Mouse (Mus musculus): ENCODE data around the gene Stradb. TPM values are rescaled to one million over a fixed set of nuclear protein-coding genes. Genes with fewer than 3 reads are reported as not detected.
A peak's percentile ranks its signal among the peaks of the same experiment; 100 is the strongest.

Gene Stradb
- polyA plus RNA-seq, 1 experiment from 2014 or later, result 22.3 TPM

GRCm38 (mm10) chr1:58945960-58946670, 27.2 kb upstream of the Stradb start:
- no peak overlapping the region for H3K4me3 ChIP-seq (replicated peaks; ENCODE audit: low read depth, low read length)
- H3K9me3 ChIP-seq (replicated peaks; ENCODE audit: low read length), result no peaks in the 10 kb centered on the region
- H3K9ac ChIP-seq (ENCODE audit: low read depth, low read length), result no peak overlapping the region
- no peak for TF ChIP-seq CTCF (IDR thresholded peaks at IDR 0.05; ENCODE audit: low read depth)
- DNase-seq (ENCODE audit: low spot score) (no peak), ATAC-seq (replicated peaks; ENCODE audit: low FRiP score, low read depth) (no peak)
- 80% methylated on average over 7 of the region's 7 CpGs for WGBS
- no peaks in the 10 kb centered on the region for H3K4me1 ChIP-seq (replicated peaks; ENCODE audit: insufficient read depth, low read length)
- no peak overlapping the region for H3K4me2 ChIP-seq (ENCODE audit: low read length)
- 0 out of 2 replicates have a peak, but pooled peaks cover 3% of the 10 kb centered on the region for H3K36me3 ChIP-seq (ENCODE audit: insufficient read depth, low read length)
- H3K27me3 ChIP-seq (ENCODE audit: insufficient read depth, low read length), result no peaks in the 10 kb centered on the region
- H3K27ac ChIP-seq, result no peak overlapping the region

- H3K9me3 ChIP-seq (replicated peaks; ENCODE audit: low read length), result no peaks in the 10 kb centered on the region
- no peak for DNase-seq (ENCODE audit: low spot score)
- ATAC-seq (replicated peaks; ENCODE audit: low FRiP score, low read depth), result no peak
- no peak for TF ChIP-seq CTCF (IDR thresholded peaks at IDR 0.05; ENCODE audit: low read depth)
- H3K9ac ChIP-seq (ENCODE audit: low read depth, low read length), result no peak overlapping the region
- H3K36me3 ChIP-seq (ENCODE audit: insufficient read depth, low read length), result 0 out of 2 replicates have a peak, but pooled peaks cover 3% of the 10 kb centered on the region
- WGBS, result 91% methylated on average over 9 of the region's 9 CpGs
- peaks cover 3% of the 10 kb centered on the region; the same call in 1 of the 2 replicates for H3K4me1 ChIP-seq (replicated peaks; ENCODE audit: insufficient read depth, low read length)
- no peak overlapping the region for H3K4me2 ChIP-seq (ENCODE audit: low read length)
- H3K4me3 ChIP-seq (replicated peaks; ENCODE audit: low read depth, low read length), result no peak overlapping the region
- no peaks in the 10 kb centered on the region for H3K27me3 ChIP-seq (ENCODE audit: insufficient read depth, low read length)
- H3K27ac ChIP-seq, result no peak overlapping the region
Measured at GRCm38 (mm10) chr1:58946718-58947117, 26.6 kb upstream of the Stradb start.

- Histone ChIP-seq H3K27me3 (ENCODE audit: insufficient read depth, low read length) (no peaks in the 10 kb centered on the region), H3K9me3 (replicated peaks; ENCODE audit: low read length) (no peaks in the 10 kb centered on the region), H3K27ac (no peak overlapping the region), H3K4me3 (replicated peaks; ENCODE audit: low read depth, low read length) (no peak overlapping the region), H3K4me2 (ENCODE audit: low read length) (no peak overlapping the region), H3K4me1 (replicated peaks; ENCODE audit: insufficient read depth, low read length) (peaks cover 14% of the 10 kb centered on the region), H3K9ac (ENCODE audit: low read depth, low read length) (no peak overlapping the region), H3K36me3 (ENCODE audit: insufficient read depth, low read length) (0 out of 2 replicates have a peak, but pooled peaks cover 2% of the 10 kb centered on the region)
- no peak for ATAC-seq (replicated peaks; ENCODE audit: low FRiP score, low read depth)
- WGBS, result 81% methylated on average over 6 of the region's 6 CpGs
- TF ChIP-seq CTCF (IDR thresholded peaks at IDR 0.05; ENCODE audit: low read depth), result no peak
- DNase-seq (ENCODE audit: low spot score), result no peak
Measured at GRCm38 (mm10) chr1:58949561-58950106, 23.7 kb upstream of the Stradb start.

DNA sequence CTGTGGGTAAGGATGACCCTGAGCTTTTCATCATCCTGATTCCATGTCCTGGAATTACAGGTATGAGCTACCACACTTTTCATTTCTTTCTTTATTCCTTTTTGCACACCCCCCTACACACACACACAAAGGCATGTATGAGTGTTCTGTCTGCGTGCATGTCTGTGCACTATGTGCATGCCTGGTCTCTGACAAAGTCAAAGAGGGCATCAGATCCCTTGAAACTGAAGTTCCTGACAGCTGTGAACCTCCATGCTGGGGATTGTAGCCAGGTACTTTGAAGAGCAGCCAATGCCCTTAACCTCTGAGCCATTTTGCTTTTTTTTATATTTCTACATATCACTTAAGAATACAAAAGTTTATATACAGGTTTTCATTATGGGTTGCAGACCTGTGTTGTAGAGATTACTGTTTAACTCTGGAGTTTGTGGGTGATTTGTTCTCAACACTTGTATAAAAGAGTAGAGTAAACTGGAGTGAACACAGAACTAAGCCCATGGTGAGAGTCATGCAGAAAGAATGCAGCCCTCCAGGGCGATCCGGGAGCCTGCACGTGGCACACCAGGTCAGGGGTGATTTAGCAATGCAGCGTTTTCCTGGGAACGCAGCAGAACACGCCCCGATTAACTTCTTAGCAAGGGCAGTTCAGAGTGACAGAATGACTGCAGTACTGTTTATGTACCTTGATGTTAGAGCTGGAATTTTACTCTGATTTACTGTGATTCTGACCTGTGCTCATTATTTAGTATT, 22.2 kb upstream of the Stradb start:
- no peaks in the 10 kb centered on the region for H3K36me3 ChIP-seq (ENCODE audit: insufficient read depth, low read length)
- peak overlapping the region; percentile 65 for H3K27ac ChIP-seq
- H3K9me3 ChIP-seq (replicated peaks; ENCODE audit: low read length), result no peaks in the 10 kb centered on the region
- no peak overlapping the region for H3K4me3 ChIP-seq (replicated peaks; ENCODE audit: low read depth, low read length)
- H3K9ac ChIP-seq (ENCODE audit: low read depth, low read length), result no peak overlapping the region
- no peak overlapping the region for H3K4me2 ChIP-seq (ENCODE audit: low read length)
- peaks cover 14% of the 10 kb centered on the region for H3K4me1 ChIP-seq (replicated peaks; ENCODE audit: insufficient read depth, low read length)
- peak; percentile 80 for DNase-seq (ENCODE audit: low spot score)
- TF ChIP-seq CTCF (IDR thresholded peaks at IDR 0.05; ENCODE audit: low read depth), result no peak
- 15% methylated on average over 8 of the region's 8 CpGs for WGBS
- no peaks in the 10 kb centered on the region for H3K27me3 ChIP-seq (ENCODE audit: insufficient read depth, low read length)
- ATAC-seq (replicated peaks; ENCODE audit: low FRiP score, low read depth), result peak; percentile 92

DNA sequence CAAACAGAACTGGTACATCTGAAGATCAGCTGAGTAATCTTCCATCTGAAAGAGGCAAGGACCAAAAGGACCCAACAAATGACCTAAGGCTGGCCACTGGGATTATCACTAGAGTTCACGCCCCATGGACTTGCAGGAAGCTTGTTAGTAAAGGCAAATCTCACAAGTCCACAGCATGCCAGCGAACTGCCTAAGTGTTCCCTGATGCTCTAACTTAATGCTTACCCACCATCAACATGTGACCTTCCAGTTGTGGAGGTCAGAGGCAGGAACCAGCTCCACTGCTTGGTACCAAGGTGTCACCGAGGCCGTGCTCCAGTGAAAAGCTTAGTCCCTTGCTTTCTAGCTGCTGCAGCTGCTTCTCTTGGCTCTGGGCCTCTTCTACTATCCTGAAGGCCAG, 21.5 kb upstream of the Stradb start:
- Histone ChIP-seq H3K9ac (ENCODE audit: low read depth, low read length) (no peak overlapping the region), H3K27ac (peak overlapping the region; percentile 65), H3K36me3 (ENCODE audit: insufficient read depth, low read length) (no peaks in the 10 kb centered on the region), H3K4me2 (ENCODE audit: low read length) (no peak overlapping the region), H3K4me3 (replicated peaks; ENCODE audit: low read depth, low read length) (no peak overlapping the region), H3K4me1 (replicated peaks; ENCODE audit: insufficient read depth, low read length) (peaks cover 17% of the 10 kb centered on the region), H3K27me3 (ENCODE audit: insufficient read depth, low read length) (no peaks in the 10 kb centered on the region), H3K9me3 (replicated peaks; ENCODE audit: low read length) (no peaks in the 10 kb centered on the region)
- 57% methylated on average over 4 of the region's 4 CpGs for whole genome bisulfite sequencing
- no peak for ATAC-seq (replicated peaks; ENCODE audit: low FRiP score, low read depth)
- DNase-seq (ENCODE audit: low spot score), result no peak
- no peak for TF ChIP-seq CTCF (IDR thresholded peaks at IDR 0.05; ENCODE audit: low read depth)

DNA sequence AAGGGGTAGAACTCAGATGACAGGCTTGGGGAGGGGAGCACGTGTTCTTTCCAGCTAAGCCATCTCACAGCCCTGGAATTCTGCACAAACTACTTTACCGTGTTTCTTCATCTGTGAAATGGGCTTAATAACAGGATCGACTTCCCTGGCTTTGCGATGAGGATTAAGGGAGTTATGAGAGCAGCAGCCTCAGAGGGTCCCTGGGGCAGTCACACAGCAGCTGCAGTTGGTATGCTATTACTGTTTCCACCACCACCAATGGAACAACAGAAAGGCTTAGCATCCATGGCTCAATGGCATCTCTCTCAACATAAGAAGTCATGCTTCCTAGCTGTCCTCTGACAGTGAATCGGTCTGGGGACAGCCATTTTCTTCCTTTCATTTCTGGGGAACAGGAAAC, 20.8 kb upstream of the Stradb start:
- TF ChIP-seq CTCF (IDR thresholded peaks at IDR 0.05; ENCODE audit: low read depth), result no peak
- WGBS, result 83% methylated on average over 5 of the region's 5 CpGs
- no peak for ATAC-seq (replicated peaks; ENCODE audit: low FRiP score, low read depth)

More for the DNA sequence above, 20.8 kb upstream of the Stradb start:
- peaks cover 17% of the 10 kb centered on the region for H3K4me1 ChIP-seq (replicated peaks; ENCODE audit: insufficient read depth, low read length)
- H3K27ac ChIP-seq, result peak overlapping the region; percentile 65
- H3K4me2 ChIP-seq (ENCODE audit: low read length), result no peak overlapping the region
- no peak for DNase-seq (ENCODE audit: low spot score)
- H3K4me3 ChIP-seq (replicated peaks; ENCODE audit: low read depth, low read length), result no peak overlapping the region
- H3K9me3 ChIP-seq (replicated peaks; ENCODE audit: low read length), result no peaks in the 10 kb centered on the region
- H3K27me3 ChIP-seq (ENCODE audit: insufficient read depth, low read length), result no peaks in the 10 kb centered on the region
- H3K9ac ChIP-seq (ENCODE audit: low read depth, low read length), result no peak overlapping the region
- H3K36me3 ChIP-seq (ENCODE audit: insufficient read depth, low read length), result no peaks in the 10 kb centered on the region
